Mouse (Mus musculus): ENCODE results near the gene Nbas. TPM values are rescaled to one million over a fixed set of nuclear protein-coding genes. Genes with fewer than 3 reads are reported as not detected.
A peak's percentile ranks its signal among the peaks of the same experiment; 100 is the strongest.

Nbas gene
- total RNA-seq, 4 experiments from 2014 or later = 40.0 to 46.0 (median 42.1) TPM

GRCm38 (mm10) chr12:13382046-13382445 is 113.1 kb downstream of the Nbas start:
- DNase-seq (ENCODE audit: low spot score in 2 of 2) = no peak

- DNase-seq (ENCODE audit: low spot score in 2 of 2) = no peak
Observed at GRCm38 (mm10) chr12:13389644-13390043, 120.7 kb downstream of the Nbas start.

- no peak for DNase-seq (ENCODE audit: low spot score in 2 of 2)
Observed at GRCm38 (mm10) chr12:13410191-13410590, 141.3 kb downstream of the Nbas start.

DNA sequence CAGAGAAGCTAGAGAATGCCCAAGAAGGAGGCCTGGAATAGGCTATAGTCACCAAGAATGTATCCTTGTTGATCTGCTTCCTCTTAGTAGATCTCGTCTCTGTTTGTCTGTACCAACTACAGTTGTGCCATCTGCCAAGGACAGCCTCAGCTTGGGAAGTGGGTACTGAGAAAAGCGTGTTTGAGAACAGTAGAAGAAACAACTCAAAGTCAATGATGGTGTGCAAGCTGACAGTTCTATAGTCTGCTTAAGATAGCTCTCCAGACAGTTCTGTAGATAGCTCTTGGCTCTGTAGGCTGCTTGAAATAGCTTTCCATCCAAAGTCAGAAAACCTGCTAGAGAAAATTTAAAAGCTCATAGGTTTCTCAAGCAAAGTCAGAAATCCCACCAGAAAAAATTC is 149.7 kb downstream of the Nbas start:
- no peak for DNase-seq (ENCODE audit: low spot score in 2 of 2)

- no peak for DNase-seq (ENCODE audit: low spot score in 2 of 2)
Observed at GRCm38 (mm10) chr12:13430219-13430618, 161.3 kb downstream of the Nbas start.

DNA sequence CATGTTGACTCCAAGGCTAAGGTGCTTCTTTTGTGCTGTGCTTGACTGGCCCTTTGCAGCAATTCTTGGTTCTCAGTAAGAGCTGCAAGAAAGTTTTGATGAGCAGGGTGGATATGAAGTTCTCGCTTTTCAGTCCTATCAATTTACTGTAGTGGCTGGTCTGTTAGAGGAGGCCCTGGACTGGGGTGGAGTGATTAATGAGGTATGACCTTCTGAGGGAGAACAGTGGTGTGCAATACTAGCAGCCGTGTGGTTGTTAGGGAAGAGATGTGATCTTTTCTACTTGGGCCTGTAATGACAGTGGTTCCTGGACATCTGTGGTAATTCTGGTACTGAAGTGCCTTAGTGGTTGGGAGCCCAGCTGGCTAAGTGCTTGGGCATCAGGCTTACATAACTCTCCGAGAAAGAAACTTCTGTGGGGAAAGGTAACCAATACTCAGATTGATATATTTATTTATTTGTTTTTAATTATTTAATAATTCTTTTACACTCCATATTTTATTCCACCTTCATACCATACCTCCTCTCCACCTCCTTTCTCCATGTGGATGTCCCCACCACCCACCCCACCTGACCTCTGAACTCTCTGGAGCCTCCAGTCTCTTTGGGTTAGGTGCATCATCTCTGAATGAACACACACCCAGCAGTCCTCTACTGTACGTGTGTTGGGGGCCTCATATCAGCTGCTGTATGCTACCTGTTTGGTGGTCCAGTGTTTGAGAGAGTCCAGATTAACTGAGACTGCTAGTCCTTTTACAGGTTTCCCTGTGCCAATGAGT is 175.9 kb downstream of the Nbas start:
- no peak for DNase-seq (ENCODE audit: low spot score in 2 of 2)

- DNase-seq (ENCODE audit: low spot score in 2 of 2) = no peak
Observed at GRCm38 (mm10) chr12:13445486-13446065, 176.6 kb downstream of the Nbas start.

DNA sequence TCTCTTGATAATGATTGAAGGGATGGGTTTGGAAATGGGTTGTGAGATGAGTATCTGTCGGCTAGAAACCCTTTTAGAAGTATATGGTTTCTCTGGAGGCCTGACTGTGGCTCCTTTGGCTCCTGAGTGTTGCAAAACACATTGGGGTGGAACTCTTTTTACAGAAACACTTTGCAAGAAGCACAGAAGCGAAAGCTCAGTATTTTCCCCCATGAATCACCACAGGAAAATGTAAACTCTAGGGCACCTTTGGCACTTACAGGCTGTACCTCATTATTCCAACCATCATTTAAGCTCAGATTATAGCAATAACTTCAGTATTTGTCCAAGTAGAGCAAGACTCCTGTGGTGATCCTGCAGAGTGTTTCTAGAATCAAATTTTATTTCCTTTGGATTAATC is 180.0 kb downstream of the Nbas start:
- no peak for DNase-seq (ENCODE audit: low spot score in 2 of 2)

DNA sequence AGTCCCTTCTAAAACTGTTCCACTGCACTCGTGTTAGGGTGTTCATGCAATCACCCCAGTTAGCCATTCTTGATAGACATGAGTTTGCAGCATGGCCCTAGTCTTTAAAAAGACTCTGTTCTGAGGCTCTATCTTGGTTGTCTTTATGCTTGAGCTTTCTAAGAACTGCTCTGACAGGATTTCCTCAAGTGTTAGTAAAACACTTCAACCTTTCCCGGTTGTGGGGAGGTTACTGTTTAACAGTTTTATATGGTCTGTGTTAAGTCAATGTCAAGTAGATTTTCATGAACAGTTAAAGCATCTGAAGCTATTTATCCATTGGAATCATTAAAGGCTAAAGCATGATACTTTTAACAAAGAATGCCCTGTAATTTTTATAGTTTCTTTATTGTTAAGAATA is 183.1 kb downstream of the Nbas start:
- no peak for DNase-seq (ENCODE audit: low spot score in 2 of 2)

DNA sequence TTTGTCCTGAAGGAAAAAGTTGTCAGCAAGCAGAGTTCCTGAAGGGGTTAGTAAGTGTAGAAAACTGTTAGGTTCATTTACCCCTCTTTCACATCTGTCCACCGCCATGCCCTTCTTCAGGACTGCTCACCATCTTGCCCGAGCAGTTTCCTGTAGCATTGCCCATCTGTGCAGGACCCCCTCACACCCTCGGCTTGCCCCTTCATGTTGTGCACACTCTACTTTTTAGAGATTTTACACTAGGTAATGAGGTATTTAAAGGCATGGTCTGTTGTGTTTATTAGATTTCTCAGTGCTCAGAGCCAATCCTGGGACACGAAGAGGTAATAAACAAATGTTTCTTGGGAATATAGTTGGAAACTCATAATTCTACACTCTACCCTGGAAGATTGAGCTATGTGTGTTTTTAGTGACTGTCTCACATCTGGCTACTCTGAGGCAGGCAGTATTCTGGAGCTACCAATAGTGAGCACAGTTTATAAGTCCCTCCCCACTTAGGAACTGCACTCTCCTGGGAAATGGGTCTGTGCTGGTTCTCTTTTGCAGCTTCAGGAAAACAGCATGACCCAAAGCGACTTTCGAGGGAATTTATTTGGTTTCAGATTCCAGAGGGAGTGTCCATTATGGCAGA is 191.4 kb downstream of the Nbas start:
- no peak for DNase-seq (ENCODE audit: low spot score in 2 of 2)

- DNase-seq (ENCODE audit: low spot score in 2 of 2) = peak in 1 of 2 experiments; percentile 15
Observed at GRCm38 (mm10) chr12:13461558-13462153, 192.7 kb downstream of the Nbas start.

GRCm38 (mm10) chr12:13462397-13462796 is 193.5 kb downstream of the Nbas start:
- DNase-seq (ENCODE audit: low spot score in 2 of 2) = peak in 1 of 2 experiments; percentile 64

- no peak for DNase-seq (ENCODE audit: low spot score in 2 of 2)
Observed at GRCm38 (mm10) chr12:13465554-13465953, 196.6 kb downstream of the Nbas start.

DNA sequence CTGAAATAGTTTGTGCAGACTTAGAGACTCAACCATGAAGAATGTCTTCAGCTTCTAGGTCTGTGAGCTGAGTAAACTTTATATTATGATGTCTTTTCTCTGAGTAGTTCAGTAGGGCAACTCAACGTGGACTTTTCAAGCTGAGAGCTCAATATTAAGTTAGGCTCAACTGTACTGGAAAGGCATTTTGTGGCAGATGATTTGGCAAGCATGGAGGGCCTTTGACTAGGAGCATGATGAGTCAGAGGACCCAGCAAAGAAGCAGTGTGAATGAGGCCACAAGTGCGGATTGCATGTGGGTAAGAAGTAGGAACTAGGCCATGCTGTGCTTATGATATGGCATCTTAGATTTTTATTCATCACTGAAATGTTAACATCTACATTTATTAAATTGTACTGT is 205.9 kb downstream of the Nbas start:
- no peak for DNase-seq (ENCODE audit: low spot score in 2 of 2)

DNA sequence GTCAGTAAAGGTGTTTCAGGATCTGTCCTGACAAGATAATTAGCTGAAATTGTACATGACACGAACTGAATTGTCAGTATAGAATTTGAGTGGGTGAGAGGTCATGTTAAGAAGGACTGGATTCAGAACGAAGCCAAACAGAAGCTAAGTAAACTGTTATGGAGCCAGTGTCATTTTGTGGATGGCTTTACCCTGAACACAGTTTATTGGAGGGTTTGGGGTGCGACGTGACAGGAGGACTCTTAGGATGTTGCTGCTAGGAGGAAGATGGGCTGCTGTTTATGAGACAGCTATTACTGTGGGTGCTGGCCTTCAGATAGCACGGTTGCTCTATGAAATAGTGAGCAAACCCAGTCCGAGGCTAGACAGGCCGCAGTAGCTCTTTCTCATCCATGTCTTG is 210.2 kb downstream of the Nbas start:
- no peak for DNase-seq (ENCODE audit: low spot score in 2 of 2)

DNA sequence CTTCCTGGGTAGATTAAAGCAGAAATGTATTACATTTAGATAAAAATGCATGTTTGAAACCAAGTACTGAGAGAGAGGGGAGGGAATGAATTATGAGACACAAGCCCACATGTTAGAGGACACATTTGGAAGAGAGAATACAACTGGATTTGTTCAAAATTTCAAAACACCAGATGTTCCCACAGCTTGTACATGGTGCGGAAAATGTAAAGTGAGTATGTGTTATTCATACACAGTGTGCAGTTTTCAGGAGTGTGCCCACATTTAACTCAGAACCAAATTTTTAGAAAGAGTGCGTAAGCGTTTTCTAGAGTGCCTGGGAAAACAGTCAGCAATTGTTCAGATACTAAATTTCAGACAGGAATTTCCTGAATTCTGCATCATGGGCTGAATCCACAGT is 217.3 kb downstream of the Nbas start:
- no peak for DNase-seq (ENCODE audit: low spot score in 2 of 2)

GRCm38 (mm10) chr12:13497211-13497610 is 228.3 kb downstream of the Nbas start:
- DNase-seq (ENCODE audit: low spot score in 2 of 2) = no peak

- DNase-seq (ENCODE audit: low spot score in 2 of 2) = no peak
Observed at GRCm38 (mm10) chr12:13499237-13499889, 230.4 kb downstream of the Nbas start.

DNA sequence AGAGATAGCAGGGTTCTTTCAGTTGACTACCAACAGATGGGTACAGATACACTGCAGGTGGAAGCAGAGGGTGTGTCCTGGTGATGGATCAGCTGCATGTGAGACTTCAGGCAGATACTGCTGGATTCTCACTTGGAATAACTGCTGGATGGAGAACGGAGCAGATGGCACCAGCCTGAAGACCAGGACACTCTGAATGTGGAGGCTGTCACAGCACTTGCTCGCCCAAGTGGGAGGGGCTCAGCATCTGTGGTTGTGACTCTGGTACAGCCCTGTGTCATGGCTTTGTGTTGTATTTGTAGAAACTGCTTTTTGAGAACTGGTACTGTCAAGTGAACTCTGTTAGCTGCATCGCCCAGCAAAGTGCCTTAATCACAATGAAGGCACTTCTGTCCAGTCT is 231.3 kb downstream of the Nbas start:
- DNase-seq (ENCODE audit: low spot score in 2 of 2) = peak in 1 of 2 experiments; percentile 41

- DNase-seq (ENCODE audit: low spot score in 2 of 2) = no peak
Observed at GRCm38 (mm10) chr12:13504771-13505444, 236.0 kb downstream of the Nbas start.

DNA sequence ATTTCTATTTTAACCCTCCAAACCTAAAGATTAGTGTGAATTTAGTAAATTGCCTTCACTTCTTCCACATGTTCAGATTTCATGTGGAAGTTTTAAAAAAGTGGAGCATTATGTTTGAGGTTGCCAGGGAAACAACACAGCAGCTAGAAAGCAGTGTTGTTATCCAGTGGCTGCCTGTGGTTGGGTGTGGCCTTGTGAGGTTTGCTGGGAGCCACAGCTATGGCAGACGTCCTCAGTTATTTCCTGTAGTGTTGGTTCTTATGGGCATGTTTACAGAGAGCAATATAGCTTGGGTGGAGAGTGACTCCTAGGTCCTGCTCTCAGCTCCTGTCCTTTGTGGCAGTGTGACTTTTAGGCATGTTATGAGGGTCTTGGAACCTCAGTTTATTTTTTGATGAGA is 249.1 kb downstream of the Nbas start:
- no peak for DNase-seq (ENCODE audit: low spot score in 2 of 2)
